Mouse (Mus musculus) midbrain, embryonic 10.5 days (tissue): ENCODE results near the gene Nucks1. TPM values are rescaled to one million over a fixed set of nuclear protein-coding genes. Genes with fewer than 3 reads are reported as not detected.

Experiments
- DNase-seq: peaks from one replicate; pipeline ENCODE4 v3.0.0-alpha.2; 2017; ENCODE audit warnings: low spot score
- H3K27ac ChIP-seq: fragments of 300-500 bp; sonication (generic); replicated peaks from 2 replicates; pipeline ENCODE4 v1.5.1; 2016; ENCODE audit warnings: mild to moderate bottlenecking
- H3K27me3 ChIP-seq: fragments of 300-500 bp; sonication (generic); 2 replicates; pipeline ENCODE4 v1.6.1; 2016; ENCODE audit warnings: low read depth, mild to moderate bottlenecking; ENCODE audit not compliant: poor library complexity, severe bottlenecking
- H3K36me3 ChIP-seq: fragments of 300-500 bp; sonication (generic); 2 replicates; pipeline ENCODE4 v1.6.1; 2016; ENCODE audit warnings: mild to moderate bottlenecking, moderate library complexity
- H3K4me1 ChIP-seq: fragments of 300-500 bp; sonication (generic); 2 replicates; pipeline ENCODE4 v1.6.1; 2016
- H3K4me3 ChIP-seq: fragments of 300-500 bp; sonication (generic); 2 replicates; pipeline ENCODE4 v1.5.1; 2016; ENCODE audit warnings: mild to moderate bottlenecking, moderate library complexity
- H3K9me3 ChIP-seq: fragments of 300-500 bp; sonication (generic); replicated peaks from 2 replicates; pipeline ENCODE4 v1.6.1; 2016; ENCODE audit warnings: mild to moderate bottlenecking
- WGBS: fragments of 180-500 bp; shearing (Covaris S2); methylation state at CpG from one replicate; pipeline ENCODE4 v1.1.7; 2016; 5-methylcytosine and 5-hydroxymethylcytosine counted together
- polyA plus RNA-seq: library from polyadenylated mRNA; unstranded; fragments of >200 nt; fragmentation: Nextera tagmentation; extraction: Ambion mirVana; gene quantifications from 2 replicates; pipeline ENCODE4 v1.2.1, GENCODE M21; 2016

Gene Nucks1
- polyA plus RNA-seq, 1 experiment from 2014 or later: 104 TPM

DNA sequence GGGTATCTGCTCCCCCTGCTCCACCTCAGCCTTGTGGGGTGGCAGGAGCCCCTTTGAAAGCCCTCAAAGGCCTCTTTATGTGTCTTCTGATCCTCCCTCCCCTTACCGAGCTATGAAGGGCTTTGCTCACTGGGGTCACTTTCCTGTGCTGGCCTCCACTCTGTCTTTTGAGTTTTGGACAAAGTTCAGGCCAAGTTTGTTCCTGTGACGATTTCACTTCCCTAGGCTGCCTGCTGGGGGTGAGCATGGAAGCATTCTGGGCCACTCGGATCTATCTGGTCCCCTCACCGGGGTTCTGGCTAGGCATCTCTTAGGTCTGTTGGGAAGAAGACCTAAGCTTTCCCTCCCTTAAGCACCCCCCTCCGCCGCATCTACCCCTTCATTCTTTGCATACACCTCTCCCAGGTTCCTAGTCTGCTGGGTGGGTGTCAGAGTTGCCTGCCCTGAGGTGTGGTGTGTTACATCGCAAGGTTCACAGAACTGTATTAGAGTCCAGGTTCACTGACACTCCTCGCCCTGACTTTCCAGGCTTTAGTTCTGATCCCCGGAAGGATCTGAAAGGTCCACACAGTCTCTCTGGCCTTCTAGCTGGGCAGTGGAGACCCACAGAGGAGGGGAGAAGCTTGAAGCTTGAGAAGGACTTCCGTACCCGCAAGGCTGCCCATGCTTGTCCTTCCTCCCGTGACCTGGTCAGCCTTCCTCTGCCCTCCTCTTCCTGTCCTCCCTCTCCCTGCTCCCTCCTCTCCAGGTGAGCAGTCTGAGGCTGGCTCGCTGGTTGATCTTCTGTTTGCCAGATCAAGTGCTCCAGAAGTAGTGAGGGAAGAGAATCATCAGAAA, 62.4 kb downstream of the Nucks1 start:
- H3K9me3 ChIP-seq: no peaks in the 10 kb centered on the region
- H3K4me3 ChIP-seq: peak overlapping the region; percentile 45
- peaks cover 12% of the 10 kb centered on the region for H3K36me3 ChIP-seq
- H3K27ac ChIP-seq: peak overlapping the region; percentile 95
- H3K4me1 ChIP-seq: peaks cover 100% of the 10 kb centered on the region
- peaks cover 7% of the 10 kb centered on the region; the same call in 1 of the 2 replicates for H3K27me3 ChIP-seq
- DNase-seq: peak; percentile 37
- 12% methylated on average over 13 of the region's 13 CpGs for WGBS

DNA sequence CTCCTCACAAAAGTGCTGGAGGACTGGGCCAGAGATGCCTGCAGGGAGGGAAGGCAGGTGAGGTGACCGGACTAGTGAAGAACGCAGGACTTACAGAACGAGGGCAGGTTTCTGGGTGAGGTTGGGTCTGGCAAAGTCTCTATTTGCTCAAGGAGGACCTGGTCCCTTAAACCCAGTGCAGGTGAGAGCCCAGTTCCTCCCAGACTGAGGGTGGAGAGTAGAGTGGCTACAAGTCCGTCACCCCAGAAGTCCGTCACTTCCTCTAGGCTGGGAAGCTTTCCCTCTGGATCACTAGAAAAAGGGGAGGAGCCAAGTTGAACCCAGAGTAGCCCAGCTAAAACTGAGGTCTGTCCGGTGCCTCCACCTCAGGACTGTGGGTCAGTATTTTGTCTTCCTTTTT, 63.7 kb downstream of the Nucks1 start:
- 77% methylated on average over 6 of the region's 6 CpGs for WGBS

GRCm38 (mm10) chr1:131976886-131977285, 66.6 kb downstream of the Nucks1 start:
- Histone ChIP-seq H3K4me1 (peaks cover 98% of the 10 kb centered on the region), H3K36me3 (peaks cover 48% of the 10 kb centered on the region), H3K9me3 (no peaks in the 10 kb centered on the region), H3K27me3 (no peaks in the 10 kb centered on the region), H3K27ac (peak overlapping the region; percentile 95), H3K4me3 (no peak overlapping the region)
- no peak for DNase-seq
- WGBS: 87% methylated on average over 5 of the region's 5 CpGs

More for the DNA sequence above, 63.7 kb downstream of the Nucks1 start:
- H3K4me3 ChIP-seq: 0 out of 2 replicates have a peak overlapping the region, but pooled peaks have one; percentile 45
- peak overlapping the region; percentile 95 for H3K27ac ChIP-seq
- peaks cover 2% of the 10 kb centered on the region; the same call in 1 of the 2 replicates for H3K27me3 ChIP-seq
- H3K4me1 ChIP-seq: peaks cover 98% of the 10 kb centered on the region
- no peak for DNase-seq
- H3K36me3 ChIP-seq: peaks cover 25% of the 10 kb centered on the region
- H3K9me3 ChIP-seq: no peaks in the 10 kb centered on the region

DNA sequence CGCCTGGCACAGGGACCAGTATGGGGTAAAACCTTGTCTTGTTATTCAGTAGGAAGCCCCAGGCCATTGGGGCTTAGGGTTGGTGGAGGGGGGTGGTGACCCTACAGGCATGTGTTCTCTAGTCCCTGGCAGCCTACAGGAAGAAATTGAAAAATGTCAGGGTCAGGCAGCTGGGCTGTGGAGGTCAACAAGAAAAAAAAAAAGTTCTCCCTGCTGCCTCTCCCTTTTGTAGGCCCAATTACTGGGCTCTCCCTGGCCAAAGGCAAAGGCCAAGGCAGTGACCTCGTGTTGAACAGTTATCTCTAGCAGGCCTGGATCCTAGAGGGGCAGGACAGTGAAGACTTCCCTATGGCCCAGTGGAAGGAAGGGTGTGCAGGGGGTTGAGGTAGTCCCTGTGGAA, 70.1 kb downstream of the Nucks1 start:
- H3K4me1 ChIP-seq: peaks cover 62% of the 10 kb centered on the region
- no peaks in the 10 kb centered on the region for H3K9me3 ChIP-seq
- peaks cover 80% of the 10 kb centered on the region for H3K36me3 ChIP-seq
- H3K4me3 ChIP-seq: no peak overlapping the region
- peak; percentile 28 for DNase-seq
- H3K27ac ChIP-seq: peak overlapping the region; percentile 79
- WGBS: 20% methylated on average over 2 of the region's 2 CpGs
- no peaks in the 10 kb centered on the region for H3K27me3 ChIP-seq

GRCm38 (mm10) chr1:131981378-131982013, 71.2 kb downstream of the Nucks1 start:
- peak overlapping the region; percentile 79 for H3K27ac ChIP-seq
- H3K27me3 ChIP-seq: no peaks in the 10 kb centered on the region
- no peak overlapping the region for H3K4me3 ChIP-seq
- DNase-seq: peak; percentile 82
- no peaks in the 10 kb centered on the region for H3K9me3 ChIP-seq
- peaks cover 80% of the 10 kb centered on the region for H3K36me3 ChIP-seq
- peaks cover 52% of the 10 kb centered on the region for H3K4me1 ChIP-seq
- WGBS: 50% methylated on average over 12 of the region's 12 CpGs

DNA sequence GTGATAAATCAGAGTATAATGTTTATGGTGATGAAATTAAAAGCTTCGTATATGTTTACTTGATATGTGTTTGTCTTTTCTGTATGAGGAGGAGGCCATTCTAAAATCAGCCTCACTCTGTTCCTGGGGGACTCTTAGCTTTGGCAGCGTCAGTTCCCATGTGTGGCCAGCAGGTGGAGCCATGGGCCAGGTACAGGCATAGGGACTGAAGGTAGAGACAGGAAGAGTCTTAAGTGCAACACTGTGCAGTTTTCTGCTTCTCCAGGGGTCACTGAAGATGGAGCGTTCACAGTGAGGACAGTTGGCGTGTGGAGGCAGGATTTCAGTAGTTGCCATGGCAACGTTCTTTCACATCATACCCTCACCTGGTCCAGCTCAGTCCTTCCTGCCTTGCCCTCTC, 72.6 kb downstream of the Nucks1 start:
- Histone ChIP-seq H3K27me3 (no peaks in the 10 kb centered on the region), H3K4me3 (no peak overlapping the region), H3K9me3 (no peaks in the 10 kb centered on the region), H3K4me1 (peaks cover 38% of the 10 kb centered on the region), H3K27ac (no peak overlapping the region), H3K36me3 (peaks cover 68% of the 10 kb centered on the region)
- peak; percentile 73 for DNase-seq
- 18% methylated on average over 5 of the region's 5 CpGs for WGBS

GRCm38 (mm10) chr1:131983806-131984205, 73.5 kb downstream of the Nucks1 start:
- H3K27ac ChIP-seq: no peak overlapping the region
- no peaks in the 10 kb centered on the region for H3K9me3 ChIP-seq
- DNase-seq: no peak
- H3K4me1 ChIP-seq: peaks cover 30% of the 10 kb centered on the region
- no peak overlapping the region for H3K4me3 ChIP-seq
- H3K27me3 ChIP-seq: no peaks in the 10 kb centered on the region
- 91% methylated on average over 2 of the region's 2 CpGs for WGBS
- H3K36me3 ChIP-seq: peaks cover 59% of the 10 kb centered on the region

Other genes starting within 250 kb of the Nucks1 start
- gene Rab7b, start 221.8 kb upstream of the Nucks1 start, polyA plus RNA-seq: 0.77 and 1.4 TPM in 2 replicates
- gene Slc26a9, start 166.5 kb upstream of the Nucks1 start, polyA plus RNA-seq: not detected in 2 replicates
- gene Pm20d1, start 113.2 kb upstream of the Nucks1 start, polyA plus RNA-seq: 1.7 and 1.8 TPM in 2 replicates
- 11.4 and 12.1 TPM in 2 replicates for gene Slc41a1, start 83.0 kb upstream of the Nucks1 start, polyA plus RNA-seq
- 10.2 and 13.7 TPM in 2 replicates for gene Rab29, start 43.3 kb upstream of the Nucks1 start, polyA plus RNA-seq
- 18.6 and 22.3 TPM in 2 replicates for gene Slc45a3, start 52.4 kb downstream of the Nucks1 start, polyA plus RNA-seq
- 12.5 and 13.3 TPM in 2 replicates for gene Elk4, start 97.1 kb downstream of the Nucks1 start, polyA plus RNA-seq
- gene Mfsd4a, start 157.5 kb downstream of the Nucks1 start, polyA plus RNA-seq: 8.1 and 12.1 TPM in 2 replicates
- 0.68 and 0.72 TPM in 2 replicates for gene Cdk18, start 229.2 kb downstream of the Nucks1 start, polyA plus RNA-seq